Mouse (Mus musculus): ENCODE measurements at regions not wholly inside any gene's neighbourhood (a gene's known extent, or its start where the extent isn't known, plus 50 kb on each side); places are given as distances from the start of the nearest gene placed in this dataset.
"Not testable (repeated sequence)": the region's sequence is repeated elsewhere in the genome, so short reads cannot be mapped to it uniquely, and the experiment has no call there.

DNA sequence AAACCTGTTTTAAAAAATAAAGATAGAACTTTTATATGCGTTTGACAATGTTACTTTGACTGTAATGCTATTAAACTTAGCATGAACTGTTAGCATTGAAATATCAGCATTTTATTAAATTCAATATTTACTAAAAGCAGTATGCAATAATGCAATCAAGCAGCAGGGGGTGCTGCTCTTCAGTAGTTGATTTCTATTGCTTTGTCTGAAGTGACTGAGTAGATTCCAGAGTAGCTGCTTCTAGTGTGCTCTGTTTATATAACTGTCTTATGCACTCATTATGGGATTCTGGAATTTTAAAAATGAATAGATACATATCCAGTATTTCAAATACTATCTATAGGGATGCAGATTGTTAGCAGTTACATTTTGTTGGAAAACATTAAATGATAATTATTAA lies 146.2 kb downstream of the Gm28710 start:
- no peak overlapping the region for H3K4me3 ChIP-seq (ENCODE audit: low read depth, low read length)
- no peak overlapping the region for H3K27ac ChIP-seq (ENCODE audit: low read depth, low read length)
- no peak overlapping the region for H3K4me2 ChIP-seq (replicated peaks; ENCODE audit: low read depth, low read length)
- H3K9me3 ChIP-seq (ENCODE audit: control insufficient read depth, low read length) = no peaks in the 10 kb centered on the region
- H3K4me1 ChIP-seq (replicated peaks; ENCODE audit: control insufficient read depth, insufficient read depth, low read length) = no peaks in the 10 kb centered on the region
- 69% methylated on average over 1 of the region's 1 CpGs for WGBS
- ATAC-seq (ENCODE audit: low FRiP score) (no peak), DNase-seq (ENCODE audit: low spot score) (peak; percentile 72)
- H3K36me3 ChIP-seq (ENCODE audit: control insufficient read depth, insufficient read depth, low read length) = no peaks in the 10 kb centered on the region
- no peaks in the 10 kb centered on the region for H3K27me3 ChIP-seq (ENCODE audit: control insufficient read depth, insufficient read depth, low read length)
- H3K9ac ChIP-seq (ENCODE audit: low read depth, low read length) = no peak overlapping the region

DNA sequence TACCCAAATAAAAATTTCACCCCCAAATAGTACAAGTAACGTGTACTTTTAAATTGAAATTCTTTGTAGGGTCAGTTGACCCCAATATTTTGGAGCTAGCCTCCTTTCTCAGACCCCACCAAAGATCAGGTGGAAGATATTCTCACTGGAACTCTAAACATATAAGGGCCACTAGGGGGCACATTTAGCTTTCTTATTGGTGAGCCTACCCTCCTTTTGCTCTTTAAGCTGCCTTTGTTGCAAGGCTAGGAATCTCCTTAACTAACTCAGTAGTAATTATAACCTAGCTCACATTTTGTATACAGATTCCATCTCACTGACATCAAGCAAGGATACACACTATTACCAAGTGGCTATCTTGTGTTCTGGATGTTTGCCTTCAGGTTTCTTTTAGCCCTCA lies 155.8 kb downstream of the Gm28710 start:
- DNase-seq (ENCODE audit: low spot score) (peak; percentile 70), ATAC-seq (ENCODE audit: low FRiP score) (peak; percentile 79)
- no peaks in the 10 kb centered on the region for H3K27me3 ChIP-seq (ENCODE audit: control insufficient read depth, insufficient read depth, low read length)
- WGBS = 20% methylated on average over 1 of the region's 1 CpGs
- no peaks in the 10 kb centered on the region for H3K36me3 ChIP-seq (ENCODE audit: control insufficient read depth, insufficient read depth, low read length)
- no peak overlapping the region for H3K9ac ChIP-seq (ENCODE audit: low read depth, low read length)
- no peak overlapping the region for H3K4me3 ChIP-seq (ENCODE audit: low read depth, low read length)
- no peaks in the 10 kb centered on the region for H3K9me3 ChIP-seq (ENCODE audit: control insufficient read depth, low read length)
- no peak overlapping the region for H3K27ac ChIP-seq (ENCODE audit: low read depth, low read length)
- H3K4me2 ChIP-seq (replicated peaks; ENCODE audit: low read depth, low read length) = no peak overlapping the region
- H3K4me1 ChIP-seq (replicated peaks; ENCODE audit: control insufficient read depth, insufficient read depth, low read length) = no peaks in the 10 kb centered on the region

DNA sequence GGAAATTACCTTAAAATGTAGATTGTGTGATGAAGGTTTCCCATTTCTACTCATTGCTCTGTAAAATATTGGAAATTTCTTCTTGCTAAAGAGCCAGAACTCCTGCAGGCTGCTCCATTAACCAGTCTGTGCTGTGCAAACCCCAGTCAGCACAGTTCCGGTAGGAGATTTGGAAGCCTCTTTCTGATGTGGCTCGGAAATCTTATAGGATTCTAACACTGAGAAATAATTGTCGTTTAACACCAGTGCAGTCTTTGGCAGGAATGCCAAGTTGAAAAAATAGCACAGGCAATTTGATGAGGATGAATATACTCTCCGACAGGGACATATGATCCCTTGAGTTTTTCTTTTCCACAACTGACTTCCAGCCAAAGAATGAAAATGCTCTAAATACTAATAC lies 176.1 kb downstream of the Gm28710 start:
- no peak overlapping the region for H3K4me3 ChIP-seq (ENCODE audit: low read depth, low read length)
- H3K9me3 ChIP-seq (ENCODE audit: control insufficient read depth, low read length) = no peaks in the 10 kb centered on the region
- H3K27me3 ChIP-seq (ENCODE audit: control insufficient read depth, insufficient read depth, low read length) = no peaks in the 10 kb centered on the region
- 77% methylated on average over 4 of the region's 4 CpGs for WGBS
- H3K9ac ChIP-seq (ENCODE audit: low read depth, low read length) = no peak overlapping the region
- no peaks in the 10 kb centered on the region for H3K36me3 ChIP-seq (ENCODE audit: control insufficient read depth, insufficient read depth, low read length)
- H3K4me2 ChIP-seq (replicated peaks; ENCODE audit: low read depth, low read length) = no peak overlapping the region
- H3K27ac ChIP-seq (ENCODE audit: low read depth, low read length) = no peak overlapping the region
- no peak for DNase-seq (ENCODE audit: low spot score)
- ATAC-seq (ENCODE audit: low FRiP score) = no peak
- no peaks in the 10 kb centered on the region for H3K4me1 ChIP-seq (replicated peaks; ENCODE audit: control insufficient read depth, insufficient read depth, low read length)

DNA sequence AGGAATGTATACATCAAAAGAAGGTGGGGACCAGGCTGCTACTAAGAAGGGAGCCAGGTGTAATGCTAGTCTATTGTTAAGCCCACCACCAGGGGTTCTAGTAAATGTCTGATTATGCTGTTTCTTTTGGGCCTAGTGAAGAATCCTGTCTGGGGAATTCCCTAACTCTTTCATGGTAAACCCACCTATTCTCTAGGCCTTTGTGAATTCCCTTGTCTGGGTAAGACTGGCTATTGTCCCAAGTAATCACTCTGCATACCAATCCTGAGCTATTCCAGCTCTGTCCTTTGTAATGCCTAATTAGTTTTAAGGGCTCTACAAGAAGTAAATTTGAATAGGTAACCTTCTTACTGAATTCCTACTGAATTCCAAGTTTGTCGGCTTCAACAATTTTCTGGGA lies 177.2 kb downstream of the Gm28710 start:
- H3K4me3 ChIP-seq (ENCODE audit: low read depth, low read length); H3K4me2 ChIP-seq (replicated peaks; ENCODE audit: low read depth, low read length); ATAC-seq (ENCODE audit: low FRiP score); H3K9me3 ChIP-seq (ENCODE audit: control insufficient read depth, low read length); H3K27ac ChIP-seq (ENCODE audit: low read depth, low read length); H3K36me3 ChIP-seq (ENCODE audit: control insufficient read depth, insufficient read depth, low read length); H3K4me1 ChIP-seq (replicated peaks; ENCODE audit: control insufficient read depth, insufficient read depth, low read length); DNase-seq (ENCODE audit: low spot score); H3K27me3 ChIP-seq (ENCODE audit: control insufficient read depth, insufficient read depth, low read length); H3K9ac ChIP-seq (ENCODE audit: low read depth, low read length): not testable (repeated sequence)
- WGBS = 29% methylated on average over 1 of the region's 1 CpGs

DNA sequence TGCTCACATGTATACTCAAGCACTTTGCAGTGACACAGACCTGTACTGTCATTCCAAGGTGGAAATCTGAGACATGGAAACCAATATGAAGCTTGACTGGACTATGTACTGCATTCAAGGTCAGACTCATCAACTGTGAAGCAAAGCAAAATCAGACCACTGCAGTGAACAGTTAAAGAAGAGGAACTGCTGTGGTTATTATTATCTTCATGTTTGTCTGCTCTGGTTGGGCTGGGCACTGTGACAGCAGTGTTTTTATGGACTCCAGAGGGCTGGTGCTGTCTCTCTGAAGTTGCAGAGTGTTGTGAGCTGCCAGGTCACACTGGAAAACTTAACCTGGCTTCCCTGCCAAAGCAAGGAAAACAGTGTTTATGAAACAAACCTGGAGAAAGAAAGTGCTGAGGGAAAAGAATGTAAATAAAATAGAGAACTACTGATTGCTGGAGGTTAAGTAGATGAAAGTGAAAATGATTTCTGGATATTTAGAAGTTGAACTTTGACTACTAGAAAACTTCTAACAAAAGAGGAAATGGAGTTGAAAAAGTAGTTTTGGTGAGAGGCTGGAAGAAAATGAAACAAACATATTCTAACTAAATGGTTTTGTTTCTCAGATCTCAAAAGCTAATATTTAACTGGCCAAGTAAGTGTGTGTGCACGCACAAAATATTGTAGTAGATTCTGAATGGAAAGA lies 181.7 kb downstream of the Gm28710 start:
- WGBS = 88% methylated on average over 1 of the region's 1 CpGs
- no peak for ATAC-seq (ENCODE audit: low FRiP score)
- H3K4me1 ChIP-seq (replicated peaks; ENCODE audit: control insufficient read depth, insufficient read depth, low read length) = no peaks in the 10 kb centered on the region
- H3K9ac ChIP-seq (ENCODE audit: low read depth, low read length) = no peak overlapping the region
- no peak overlapping the region for H3K27ac ChIP-seq (ENCODE audit: low read depth, low read length)
- H3K9me3 ChIP-seq (ENCODE audit: control insufficient read depth, low read length) = no peaks in the 10 kb centered on the region
- H3K36me3 ChIP-seq (ENCODE audit: control insufficient read depth, insufficient read depth, low read length) = no peaks in the 10 kb centered on the region
- H3K27me3 ChIP-seq (ENCODE audit: control insufficient read depth, insufficient read depth, low read length) = no peaks in the 10 kb centered on the region
- no peak overlapping the region for H3K4me2 ChIP-seq (replicated peaks; ENCODE audit: low read depth, low read length)
- DNase-seq (ENCODE audit: low spot score) = no peak
- H3K4me3 ChIP-seq (ENCODE audit: low read depth, low read length) = no peak overlapping the region

DNA sequence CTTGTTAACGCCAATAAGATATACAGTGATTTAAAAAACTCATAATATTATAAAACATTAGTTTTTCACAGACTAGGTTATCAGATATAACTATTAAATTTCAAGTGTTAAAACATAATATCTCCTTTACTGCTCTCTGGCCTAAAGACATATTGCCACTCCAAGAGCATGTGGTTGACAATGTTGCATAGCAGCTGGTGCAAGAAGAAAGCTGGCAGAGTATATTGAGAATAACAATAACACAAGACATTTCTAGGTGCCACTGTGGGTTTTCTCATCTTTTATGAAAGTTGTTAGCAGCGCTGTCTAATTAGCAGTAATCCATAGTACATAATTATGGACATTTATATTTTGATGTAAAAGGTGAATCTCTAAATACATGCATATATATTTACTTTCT lies 184.4 kb downstream of the Gm28710 start:
- DNase-seq (ENCODE audit: low spot score) (no peak), ATAC-seq (ENCODE audit: low FRiP score) (no peak)
- no peak overlapping the region for H3K9ac ChIP-seq (ENCODE audit: low read depth, low read length)
- no peak overlapping the region for H3K27ac ChIP-seq (ENCODE audit: low read depth, low read length)
- 90% methylated on average over 2 of the region's 2 CpGs for WGBS
- H3K36me3 ChIP-seq (ENCODE audit: control insufficient read depth, insufficient read depth, low read length) = no peaks in the 10 kb centered on the region
- no peaks in the 10 kb centered on the region for H3K27me3 ChIP-seq (ENCODE audit: control insufficient read depth, insufficient read depth, low read length)
- H3K4me1 ChIP-seq (replicated peaks; ENCODE audit: control insufficient read depth, insufficient read depth, low read length) = no peaks in the 10 kb centered on the region
- H3K4me3 ChIP-seq (ENCODE audit: low read depth, low read length) = no peak overlapping the region
- no peak overlapping the region for H3K4me2 ChIP-seq (replicated peaks; ENCODE audit: low read depth, low read length)
- no peaks in the 10 kb centered on the region for H3K9me3 ChIP-seq (ENCODE audit: control insufficient read depth, low read length)

DNA sequence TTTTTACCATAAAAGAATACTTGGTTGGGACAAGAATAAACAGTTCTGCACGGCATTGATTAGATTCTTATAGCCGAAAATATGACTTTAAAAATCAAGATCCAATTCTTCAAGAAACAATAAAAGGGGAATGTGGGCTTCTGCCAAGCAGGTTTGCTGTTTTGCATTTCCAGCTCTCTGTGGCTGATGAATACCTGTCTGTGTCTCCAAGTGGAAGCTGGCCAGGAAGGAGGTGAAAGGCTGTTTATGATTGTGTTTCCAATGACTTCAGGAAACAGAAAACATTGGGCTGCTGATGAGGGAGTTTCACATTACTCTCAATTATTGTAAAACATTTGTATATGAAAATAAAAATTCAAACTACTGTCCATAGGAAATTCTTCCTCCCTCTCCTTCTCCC lies 193.3 kb downstream of the Gm28710 start:
- 97% methylated on average over 2 of the region's 2 CpGs for WGBS
- no peak for ATAC-seq (ENCODE audit: low FRiP score)
- no peak overlapping the region for H3K4me2 ChIP-seq (replicated peaks; ENCODE audit: low read depth, low read length)
- H3K4me3 ChIP-seq (ENCODE audit: low read depth, low read length) = no peak overlapping the region
- H3K36me3 ChIP-seq (ENCODE audit: control insufficient read depth, insufficient read depth, low read length) = no peaks in the 10 kb centered on the region
- DNase-seq (ENCODE audit: low spot score) = no peak
- H3K27ac ChIP-seq (ENCODE audit: low read depth, low read length) = no peak overlapping the region
- H3K27me3 ChIP-seq (ENCODE audit: control insufficient read depth, insufficient read depth, low read length) = no peaks in the 10 kb centered on the region
- H3K9ac ChIP-seq (ENCODE audit: low read depth, low read length) = no peak overlapping the region
- no peaks in the 10 kb centered on the region for H3K4me1 ChIP-seq (replicated peaks; ENCODE audit: control insufficient read depth, insufficient read depth, low read length)
- H3K9me3 ChIP-seq (ENCODE audit: control insufficient read depth, low read length) = no peaks in the 10 kb centered on the region

DNA sequence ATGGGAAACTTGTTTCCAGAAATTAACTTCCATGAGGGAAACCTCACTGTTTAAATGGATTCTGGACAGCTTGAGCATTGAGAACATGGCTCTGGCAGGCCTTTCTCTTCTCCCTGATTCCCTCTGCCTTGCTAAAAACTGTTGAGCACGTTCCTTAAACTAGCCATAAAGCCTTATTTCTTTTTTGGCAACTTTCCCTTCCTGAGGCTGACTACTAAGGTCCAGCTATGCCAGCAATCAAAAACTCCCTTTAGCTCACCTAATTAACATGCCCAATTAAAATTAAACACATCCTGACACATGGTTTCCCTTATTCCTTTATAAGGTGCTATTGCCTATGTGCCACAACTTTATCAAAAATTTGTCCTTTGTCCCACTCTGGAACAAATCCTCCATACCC lies 199.9 kb downstream of the Gm28710 start:
- Histone ChIP-seq H3K9ac (ENCODE audit: low read depth, low read length) (no peak overlapping the region), H3K27me3 (ENCODE audit: control insufficient read depth, insufficient read depth, low read length) (no peaks in the 10 kb centered on the region), H3K4me3 (ENCODE audit: low read depth, low read length) (no peak overlapping the region), H3K36me3 (ENCODE audit: control insufficient read depth, insufficient read depth, low read length) (no peaks in the 10 kb centered on the region), H3K4me1 (replicated peaks; ENCODE audit: control insufficient read depth, insufficient read depth, low read length) (no peaks in the 10 kb centered on the region), H3K27ac (ENCODE audit: low read depth, low read length) (no peak overlapping the region), H3K9me3 (ENCODE audit: control insufficient read depth, low read length) (no peaks in the 10 kb centered on the region), H3K4me2 (replicated peaks; ENCODE audit: low read depth, low read length) (no peak overlapping the region)
- DNase-seq (ENCODE audit: low spot score) (no peak), ATAC-seq (ENCODE audit: low FRiP score) (no peak)
- WGBS = 87% methylated on average over 1 of the region's 1 CpGs

DNA sequence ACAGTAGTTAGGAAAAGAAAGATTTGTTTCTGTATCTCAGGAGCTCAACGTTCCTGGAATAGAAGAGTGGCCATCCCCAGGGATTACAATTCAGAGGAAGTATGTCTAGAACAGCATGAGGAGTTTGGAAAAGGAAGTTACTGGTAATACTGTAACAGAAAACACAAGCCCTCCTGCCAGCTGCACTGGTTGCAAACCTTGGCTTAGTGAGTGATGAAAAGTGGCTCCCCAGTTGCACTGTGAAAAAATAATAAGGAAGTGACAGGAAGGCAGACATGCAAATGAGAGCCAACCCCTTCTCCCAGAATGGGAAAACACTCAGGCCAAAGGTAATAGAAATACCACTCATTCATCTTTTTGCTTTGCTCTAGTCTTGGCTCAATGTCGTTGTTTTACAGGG lies 207.6 kb downstream of the Gm28710 start:
- peak; percentile 5 for DNase-seq (ENCODE audit: low spot score)
- ATAC-seq (ENCODE audit: low FRiP score) = no peak
- Histone ChIP-seq H3K4me2 (replicated peaks; ENCODE audit: low read depth, low read length) (no peak overlapping the region), H3K9ac (ENCODE audit: low read depth, low read length) (no peak overlapping the region), H3K36me3 (ENCODE audit: control insufficient read depth, insufficient read depth, low read length) (no peaks in the 10 kb centered on the region), H3K4me3 (ENCODE audit: low read depth, low read length) (no peak overlapping the region), H3K27ac (ENCODE audit: low read depth, low read length) (no peak overlapping the region), H3K27me3 (ENCODE audit: control insufficient read depth, insufficient read depth, low read length) (no peaks in the 10 kb centered on the region), H3K9me3 (ENCODE audit: control insufficient read depth, low read length) (no peaks in the 10 kb centered on the region), H3K4me1 (replicated peaks; ENCODE audit: control insufficient read depth, insufficient read depth, low read length) (no peaks in the 10 kb centered on the region)
- 47% methylated on average over 2 of the region's 2 CpGs for WGBS

All from hindbrain, embryonic 11.5 days (tissue).